Mouse (Mus musculus): Measurements from ENCODE around the gene Mgme1.

DNA sequence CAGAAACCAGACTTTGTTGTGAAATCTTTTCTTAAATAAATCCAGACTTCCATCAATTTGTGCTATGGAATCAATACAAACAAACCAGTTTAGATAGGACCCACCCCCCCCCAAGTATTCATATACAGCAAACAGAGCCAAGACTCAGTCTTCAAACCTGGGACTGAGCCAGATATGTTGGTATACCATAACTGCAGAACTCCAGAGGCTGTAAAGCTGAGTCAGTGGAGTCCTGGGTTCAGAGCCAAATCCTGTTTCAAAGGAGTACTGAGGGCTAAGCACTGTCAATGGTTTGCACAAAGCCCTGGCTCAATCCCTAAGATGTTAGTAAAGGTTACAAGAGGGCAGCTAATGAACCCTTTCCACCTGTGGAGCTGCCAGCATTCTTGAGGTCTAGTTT lies 20.4 kb upstream of the Mgme1 start:
- TF ChIP-seq CTCF (IDR thresholded peaks at IDR 0.05; ENCODE audit: low read depth, low read length) (no peak), POLR2AphosphoS5 (IDR thresholded peaks at IDR 0.05; ENCODE audit: insufficient replicate concordance, low read depth, low read length) (no peak), GATA1 (IDR thresholded peaks at IDR 0.05; ENCODE audit: borderline replicate concordance, low read length) (no peak)

All from G1E (cell line).